In the genomic region with DNA sequence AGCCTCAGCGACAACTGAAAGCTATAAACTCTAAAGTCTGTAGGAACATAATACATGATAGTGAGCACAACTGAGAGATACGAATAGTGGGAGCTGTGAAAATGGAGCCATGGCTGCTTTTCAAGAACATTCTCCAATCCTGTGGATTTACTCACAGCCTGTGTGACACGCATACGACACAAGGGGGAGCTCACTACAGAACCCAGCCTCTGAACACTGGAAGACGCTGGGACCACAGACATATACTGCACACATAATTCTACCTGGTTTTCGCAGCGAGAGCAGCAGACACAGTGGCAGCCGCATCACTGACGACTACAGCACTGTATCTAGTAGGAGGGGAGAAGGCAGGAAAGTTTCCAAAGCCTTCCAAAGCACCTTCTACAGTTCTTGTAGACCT, we compare ENCODE assay signal across 8 mouse cellular contexts.
A peak's percentile ranks its signal among the peaks of the same experiment; 100 is the strongest.
DNase-seq lines count a peak whose midpoint lies in the region; ATAC-seq lines count a peak whose summit lies in the region.

No protein-coding gene starts in this region.

- no peaks in the 10 kb centered on the region for H3K36me3 ChIP-seq in forebrain, embryonic 15.5 days
- no peaks in the 10 kb centered on the region for H3K36me3 ChIP-seq in hindbrain, embryonic 13.5 days

- H3K4me3 ChIP-seq in forebrain, embryonic 15.5 days = 0 out of 2 replicates have a peak overlapping the region, but pooled peaks have one; percentile 11
- H3K4me3 ChIP-seq in hindbrain, embryonic 13.5 days = no peak overlapping the region

- no peak overlapping the region for H3K27ac ChIP-seq in forebrain, embryonic 15.5 days (replicated peaks)
- H3K27ac ChIP-seq in hindbrain, embryonic 13.5 days = no peak overlapping the region

- no peak overlapping the region for H3K9ac ChIP-seq in forebrain, embryonic 15.5 days (replicated peaks)
- H3K9ac ChIP-seq in hindbrain, embryonic 13.5 days = no peak overlapping the region

- peak; percentile 64 for DNase-seq in MN1 (ENCODE audit: low spot score)
- peak; percentile 29 for DNase-seq in cerebellum, adult 11-12 months
- DNase-seq in layer of hippocampus, postnatal 25 days (ENCODE audit: extremely low spot score in 1 of 2, low spot score in 1 of 2) = peak; percentile 18 to 55
- DNase-seq in lung, postnatal 10 days = peak; percentile 75
- DNase-seq in retina, adult 2 months (ENCODE audit: low read depth, low spot score) = peak; percentile 25
- peak; percentile 67 for DNase-seq in thymus, postnatal 4 days

- peaks cover 3% of the 10 kb centered on the region; the same call in 1 of the 2 replicates for H3K4me1 ChIP-seq in forebrain, embryonic 15.5 days
- no peaks in the 10 kb centered on the region for H3K4me1 ChIP-seq in hindbrain, embryonic 13.5 days (replicated peaks)

- peak; percentile 93 for ATAC-seq in forebrain, embryonic 15.5 days (replicated peaks)
- peak; percentile 83 for ATAC-seq in hindbrain, embryonic 13.5 days (ENCODE audit: low FRiP score)

- 40% methylated on average over 9 of the region's 9 CpGs for WGBS in forebrain, embryonic 15.5 days
- 50% methylated on average over 9 of the region's 9 CpGs for WGBS in hindbrain, embryonic 13.5 days

- H3K9me3 ChIP-seq in forebrain, embryonic 15.5 days = no peaks in the 10 kb centered on the region
- no peaks in the 10 kb centered on the region for H3K9me3 ChIP-seq in hindbrain, embryonic 13.5 days

- H3K4me2 ChIP-seq in forebrain, embryonic 15.5 days (replicated peaks) = no peak overlapping the region; the same call in 1 of the 2 replicates
- peak overlapping the region; percentile 32; the same call in 1 of the 2 replicates for H3K4me2 ChIP-seq in hindbrain, embryonic 13.5 days

- no peaks in the 10 kb centered on the region for H3K27me3 ChIP-seq in forebrain, embryonic 15.5 days
- H3K27me3 ChIP-seq in hindbrain, embryonic 13.5 days = no peaks in the 10 kb centered on the region

Comparison
In these comparisons a context has a peak if more than half of its experiments do, and no peak if none do; other contexts are left out.
1. DNase-seq: peak in every context shown above with its lines; median percentile 75 in lung, postnatal 10 days; 67 in thymus, postnatal 4 days; 64 in MN1; 36 in layer of hippocampus, postnatal 25 days; 29 in cerebellum, adult 11-12 months; 25 in retina, adult 2 months.